Mouse (Mus musculus) C2C12 (cell line): ENCODE measurements around the gene Gtpbp1.

Experiments used
- CTCF ChIP-seq: IDR thresholded peaks from one replicate; pipeline ENCODE4 v1.5.1; 2011; ENCODE audit not compliant: control insufficient read depth, insufficient read depth, insufficient read length
- USF1 ChIP-seq: IDR thresholded peaks from one replicate; pipeline ENCODE4 v1.6.1; 2011; ENCODE audit warnings: low read depth, mild to moderate bottlenecking, control low read depth, moderate library complexity

- TF ChIP-seq CTCF (no peak), USF1 (no peak)
These were observed 53.4 kb downstream of the Gtpbp1 start for GRCm38 (mm10) chr15:79744001-79744400.
